Mouse (Mus musculus) midbrain, embryonic 14.5 days (tissue): ENCODE data around the gene Hist1h2be. TPM values are rescaled to one million over a fixed set of nuclear protein-coding genes. Genes with fewer than 3 reads are reported as not detected.
A peak's percentile ranks its signal among the peaks of the same experiment; 100 is the strongest.
"Not testable (repeated sequence)": the region's sequence is repeated elsewhere in the genome, so short reads cannot be mapped to it uniquely, and the experiment has no call there.

Experiments used
- ATAC-seq: fragments of 200-750 bp; cut with Nextera tagmentation; 2 replicates; pipeline ENCODE4 v1.8.0; 2017; ENCODE audit warnings: moderate number of reproducible peaks, moderate library complexity; ENCODE audit not compliant: low FRiP score, low TSS enrichment
- DNase-seq: peaks from one replicate; pipeline ENCODE4 v3.0.0-alpha.2; 2015
- H3K27ac ChIP-seq: fragments of 300-500 bp; sonication (generic); replicated peaks from 2 replicates; pipeline ENCODE4 v1.5.1; 2014; ENCODE audit warnings: mild to moderate bottlenecking, low read depth, low read length, moderate library complexity
- H3K27me3 ChIP-seq: fragments of 300-500 bp; sonication (generic); 2 replicates; pipeline ENCODE4 v1.6.1; 2014; ENCODE audit warnings: low read length, control low read depth, mixed read lengths; ENCODE audit not compliant: control insufficient read depth, insufficient read depth
- H3K36me3 ChIP-seq: fragments of 300-500 bp; sonication (generic); 2 replicates; pipeline ENCODE4 v1.6.1; 2014; ENCODE audit warnings: low read length, control low read depth; ENCODE audit not compliant: control insufficient read depth, insufficient read depth
- H3K4me1 ChIP-seq: fragments of 300-500 bp; sonication (generic); 2 replicates; pipeline ENCODE4 v1.6.1; 2014; ENCODE audit warnings: mild to moderate bottlenecking, antibody characterized with exemption, low read length, control low read depth; ENCODE audit not compliant: control insufficient read depth, insufficient read depth
- H3K4me2 ChIP-seq: fragments of 300-500 bp; sonication (generic); 2 replicates; pipeline ENCODE4 v1.6.1; 2014; ENCODE audit warnings: mild to moderate bottlenecking, low read length, moderate library complexity
- H3K4me3 ChIP-seq: fragments of 300-500 bp; sonication (generic); replicated peaks from 2 replicates; pipeline ENCODE4 v1.5.1; 2014; ENCODE audit warnings: low read depth, low read length
- H3K9ac ChIP-seq: fragments of 300-500 bp; sonication (generic); replicated peaks from 2 replicates; pipeline ENCODE4 v1.6.1; 2014; ENCODE audit warnings: mild to moderate bottlenecking, low read length, moderate library complexity
- H3K9me3 ChIP-seq: fragments of 300-500 bp; sonication (generic); 2 replicates; pipeline ENCODE4 v1.6.1; 2016; ENCODE audit warnings: low read length, control low read depth, mixed read lengths; ENCODE audit not compliant: control insufficient read depth
- WGBS: fragments of 180-500 bp; shearing (Covaris S2); extraction: QIAGEN DNeasy Blood & Tissue Kit; methylation state at CpG from one replicate; pipeline ENCODE4 v1.1.7; 2014; 5-methylcytosine and 5-hydroxymethylcytosine counted together
- polyA plus RNA-seq: library from polyadenylated mRNA; unstranded; fragments of >200 nt; fragmentation: Nextera tagmentation; extraction: Ambion mirVana; gene quantifications from 2 replicates; pipeline ENCODE4 v1.2.1, GENCODE M21; 2014

The Hist1h2be gene
- polyA plus RNA-seq, 1 experiment from 2014 or later = 1.4 TPM

GRCm38 (mm10) chr13:23561531-23561882 is 59.4 kb downstream of the Hist1h2be start:
- H3K27me3 ChIP-seq, H3K4me1 ChIP-seq, ATAC-seq, DNase-seq, H3K9me3 ChIP-seq, H3K9ac ChIP-seq, H3K36me3 ChIP-seq: not testable (repeated sequence)
- H3K4me3 ChIP-seq = peak overlapping the region; percentile 42
- peak overlapping the region; percentile 75 for H3K4me2 ChIP-seq
- H3K27ac ChIP-seq = peak overlapping the region; percentile 97
- 0% methylated on average over 2 of the region's 5 CpGs for WGBS

DNA sequence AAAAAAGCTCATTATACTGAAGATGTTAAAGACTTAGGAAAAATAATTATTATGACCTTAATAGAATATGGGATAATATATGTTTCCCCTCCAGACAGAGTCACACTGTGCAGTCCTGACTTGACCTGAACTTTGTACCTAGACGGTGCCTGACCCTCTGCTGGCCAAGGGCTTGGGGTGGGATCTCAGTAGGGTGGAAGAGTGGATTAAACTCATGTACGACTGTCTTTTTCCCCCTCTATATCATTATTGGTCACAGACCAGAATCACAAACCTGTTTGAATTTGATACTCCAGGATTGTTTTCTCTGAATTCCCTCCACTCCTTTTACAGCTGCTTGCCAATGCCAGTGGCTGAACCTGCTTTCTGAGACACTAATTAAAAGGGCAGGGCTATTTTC is 60.2 kb downstream of the Hist1h2be start:
- peak overlapping the region; percentile 28 for H3K4me2 ChIP-seq
- 9% methylated on average over 2 of the region's 2 CpGs for WGBS
- DNase-seq = not testable (repeated sequence)

GRCm38 (mm10) chr13:23556906-23557305 is 64.0 kb downstream of the Hist1h2be start:
- Histone ChIP-seq H3K9ac (no peak overlapping the region), H3K36me3 (no peaks in the 10 kb centered on the region), H3K4me2 (peak overlapping the region; percentile 91; the same call in 1 of the 2 replicates), H3K4me1 (peaks cover 12% of the 10 kb centered on the region), H3K27ac (no peak overlapping the region), H3K27me3 (no peaks in the 10 kb centered on the region), H3K9me3 (no peaks in the 10 kb centered on the region), H3K4me3 (no peak overlapping the region)
- DNase-seq = no peak
- ATAC-seq = no peak
- WGBS = 65% methylated on average over 3 of the region's 3 CpGs

More for the DNA sequence above, 60.2 kb downstream of the Hist1h2be start:
- not testable (repeated sequence) for H3K9ac ChIP-seq, H3K36me3 ChIP-seq, H3K27ac ChIP-seq, H3K9me3 ChIP-seq, H3K27me3 ChIP-seq, H3K4me3 ChIP-seq, H3K4me1 ChIP-seq, ATAC-seq

DNA sequence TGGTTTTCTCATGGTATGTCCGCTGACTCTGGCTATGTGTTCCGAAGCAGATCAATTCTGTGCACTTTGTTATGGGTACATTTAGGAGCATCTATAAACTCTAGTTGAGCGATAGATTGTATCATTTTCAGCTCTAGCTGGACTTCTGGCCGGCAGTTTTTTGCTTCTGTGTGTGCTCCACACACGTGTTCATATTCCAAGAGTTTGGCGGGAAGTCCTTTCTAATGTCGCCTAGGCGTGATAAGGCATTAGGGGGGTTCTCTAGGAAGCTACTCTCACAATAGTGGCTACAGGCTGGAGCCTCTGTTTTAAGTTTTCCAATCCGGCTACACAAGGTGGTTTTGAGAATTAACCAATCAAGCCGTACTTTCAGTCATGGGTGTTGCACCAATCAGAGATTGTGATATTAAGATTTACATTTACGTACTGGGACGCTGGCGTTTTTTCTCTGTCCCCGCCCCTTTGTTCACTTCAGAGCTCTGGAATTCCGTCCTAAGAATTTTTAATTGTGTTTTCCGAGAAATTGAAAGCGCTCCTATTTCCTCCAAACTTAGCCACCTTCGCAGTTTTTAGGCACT is 65.0 kb downstream of the Hist1h2be start:
- no peaks in the 10 kb centered on the region for H3K36me3 ChIP-seq
- H3K4me3 ChIP-seq = peak overlapping the region; percentile 49
- peak; percentile 86 for ATAC-seq
- no peaks in the 10 kb centered on the region for H3K27me3 ChIP-seq
- H3K9me3 ChIP-seq = no peaks in the 10 kb centered on the region
- peak overlapping the region; percentile 84 for H3K27ac ChIP-seq
- peak overlapping the region; percentile 91 for H3K4me2 ChIP-seq
- peak; percentile 95 for DNase-seq
- H3K4me1 ChIP-seq = peaks cover 16% of the 10 kb centered on the region
- under 1% methylated on average over 18 of the region's 18 CpGs for WGBS
- peak overlapping the region; percentile 53; the same call in 1 of the 2 replicates for H3K9ac ChIP-seq

- under 1% methylated on average over 53 of the region's 54 CpGs for WGBS
- H3K4me1 ChIP-seq = peaks cover 21% of the 10 kb centered on the region
- H3K4me2 ChIP-seq = peak overlapping the region; percentile 91
- H3K9me3 ChIP-seq = no peaks in the 10 kb centered on the region
- peak overlapping the region; percentile 49 for H3K4me3 ChIP-seq
- peak; percentile 86 for DNase-seq
- ATAC-seq = peak; percentile 76
- H3K36me3 ChIP-seq = no peaks in the 10 kb centered on the region
- peak overlapping the region; percentile 84 for H3K27ac ChIP-seq
- no peaks in the 10 kb centered on the region for H3K27me3 ChIP-seq
- peak overlapping the region; percentile 53 for H3K9ac ChIP-seq
Measured at GRCm38 (mm10) chr13:23554925-23555838, 65.7 kb downstream of the Hist1h2be start.

DNA sequence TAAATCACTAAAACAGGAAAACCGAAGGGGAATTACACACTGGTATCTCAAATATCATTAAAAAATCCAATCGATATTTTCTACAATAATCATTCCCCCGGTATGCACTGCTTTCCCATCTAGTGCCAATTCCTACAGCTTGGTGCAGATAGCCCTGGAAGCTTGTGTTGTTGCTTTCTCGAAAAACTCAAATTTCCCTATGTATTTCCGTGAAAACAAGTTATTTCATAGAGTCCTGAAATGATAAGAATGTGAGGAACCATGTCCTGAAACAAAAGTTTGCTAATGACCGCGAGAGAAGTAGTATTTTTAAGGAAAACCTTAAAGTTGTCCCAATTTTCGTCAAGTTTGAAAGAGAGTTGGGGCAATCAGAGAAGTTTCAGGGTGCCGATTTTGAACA is 66.5 kb downstream of the Hist1h2be start:
- Histone ChIP-seq H3K4me1 (peaks cover 21% of the 10 kb centered on the region), H3K9ac (peak overlapping the region; percentile 53; the same call in 1 of the 2 replicates), H3K27ac (peak overlapping the region; percentile 84), H3K27me3 (no peaks in the 10 kb centered on the region), H3K4me2 (peak overlapping the region; percentile 91), H3K36me3 (no peaks in the 10 kb centered on the region), H3K4me3 (peak overlapping the region; percentile 49), H3K9me3 (no peaks in the 10 kb centered on the region)
- DNase-seq (peak; percentile 11), ATAC-seq (no peak)
- 23% methylated on average over 9 of the region's 9 CpGs for WGBS

DNA sequence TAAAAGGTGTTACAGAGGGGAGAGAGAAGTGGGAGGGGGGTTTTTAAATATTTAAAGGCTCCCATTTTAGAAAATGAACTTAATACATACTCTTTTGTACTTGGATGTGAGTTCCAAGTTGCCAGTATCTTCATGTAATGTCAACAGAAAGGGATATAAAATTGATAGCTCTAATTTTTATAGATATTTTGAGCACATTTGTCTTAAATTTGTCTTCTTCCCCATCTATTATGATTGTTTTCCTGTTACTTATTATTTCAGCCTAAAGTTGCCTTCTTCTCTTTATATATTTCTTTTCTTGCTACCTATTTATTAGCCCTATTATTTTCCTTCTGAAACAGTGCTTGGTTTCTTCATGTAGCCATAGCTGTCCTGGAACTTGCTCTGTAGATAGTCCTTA is 68.0 kb downstream of the Hist1h2be start, which contains the start of gene Hist1h1d:
Gene Hist1h1d (plus strand): TSS at position 301 of the 400 bp plus-strand sequence.
- Histone ChIP-seq H3K27ac (no peak within 1 kb of the TSS), H3K9me3 (no peaks in the 10 kb centered on the region), H3K9ac (no peak within 1 kb of the TSS), H3K27me3 (no peaks in the 10 kb centered on the region), H3K36me3 (no peaks in the 10 kb centered on the region), H3K4me3 (no peak within 1 kb of the TSS), H3K4me1 (peaks cover 21% of the 10 kb centered on the region), H3K4me2 (peak within 1 kb of the TSS; percentile 91)
- DNase-seq (no peak), ATAC-seq (no peak)

GRCm38 (mm10) chr13:23551931-23552914 is 68.7 kb downstream of the Hist1h2be start:
- H3K9ac ChIP-seq = no peak overlapping the region
- H3K4me3 ChIP-seq = peak overlapping the region; percentile 36
- WGBS = 55% methylated on average over 8 of the region's 8 CpGs
- peak overlapping the region; percentile 83 for H3K27ac ChIP-seq
- H3K4me1 ChIP-seq = peaks cover 21% of the 10 kb centered on the region
- ATAC-seq (no peak), DNase-seq (no peak)
- no peaks in the 10 kb centered on the region for H3K36me3 ChIP-seq
- no peaks in the 10 kb centered on the region for H3K27me3 ChIP-seq
- no peaks in the 10 kb centered on the region for H3K9me3 ChIP-seq
- peak overlapping the region; percentile 59 for H3K4me2 ChIP-seq
